19 mouse cellular contexts compared by ENCODE assay signal in genomic region chr6:4892417-4892816, GRCm38 (mm10). TPM values are rescaled to one million over a fixed set of nuclear protein-coding genes. Genes with fewer than 3 reads are reported as not detected.
A peak's percentile ranks its signal among the peaks of the same experiment; 100 is the strongest.
DNase-seq lines count a peak whose midpoint lies in the region; ATAC-seq and TF ChIP-seq lines count a peak whose summit lies in the region.
"Had no signal": no experiment of that assay in that cellular context is flagged by ENCODE, and none has a peak within 500 bp of the region (broad histone marks: within the 10 kb centered on the region; RNA-seq: fewer than 3 reads in every experiment).

No protein-coding gene starts in this region.

- H3K27me3 ChIP-seq in lung, embryonic 16.5 days (ENCODE audit: control insufficient read depth, insufficient read depth, low read depth, low read length) = no peaks in the 10 kb centered on the region
- no peaks in the 10 kb centered on the region for H3K27me3 ChIP-seq in lung, postnatal 0 days (replicated peaks; ENCODE audit: insufficient read depth, low read length)
- H3K27me3 ChIP-seq in embryonic facial prominence, embryonic 10.5 days (replicated peaks; ENCODE audit: low read depth, poor library complexity, severe bottlenecking) = no peaks in the 10 kb centered on the region
- no peaks in the 10 kb centered on the region for H3K27me3 ChIP-seq in intestine, embryonic 16.5 days (replicated peaks; ENCODE audit: control insufficient read depth, insufficient read depth, low read length)
- H3K27me3 ChIP-seq: CH12.LX; limb, embryonic 15.5 days had no signal

- TF ChIP-seq CTCF in lung, postnatal 0 days (IDR thresholded peaks at IDR 0.05) = no peak

- H3K4me2 ChIP-seq in lung, embryonic 16.5 days (ENCODE audit: low read depth, low read length) = no peak overlapping the region
- H3K4me2 ChIP-seq in lung, postnatal 0 days (replicated peaks; ENCODE audit: low read depth, low read length) = no peak overlapping the region
- H3K4me2 ChIP-seq in intestine, embryonic 16.5 days (ENCODE audit: low read depth, low read length) = no peak overlapping the region
- H3K4me2 ChIP-seq: limb, embryonic 15.5 days had no signal

- no peaks in the 10 kb centered on the region for H3K36me3 ChIP-seq in lung, embryonic 16.5 days (ENCODE audit: control insufficient read depth, insufficient read depth, low read length)
- no peaks in the 10 kb centered on the region for H3K36me3 ChIP-seq in lung, postnatal 0 days (ENCODE audit: insufficient read depth, low read length)
- H3K36me3 ChIP-seq in embryonic facial prominence, embryonic 10.5 days (replicated peaks) = no peaks in the 10 kb centered on the region
- H3K36me3 ChIP-seq in intestine, embryonic 16.5 days (ENCODE audit: control insufficient read depth, insufficient read depth, low read length) = no peaks in the 10 kb centered on the region
- H3K36me3 ChIP-seq: limb, embryonic 15.5 days had no signal

- H3K27ac ChIP-seq in lung, embryonic 16.5 days (ENCODE audit: low read length) = no peak overlapping the region
- no peak overlapping the region for H3K27ac ChIP-seq in lung, postnatal 0 days (ENCODE audit: low read length)
- peak overlapping the region; percentile 75 for H3K27ac ChIP-seq in embryonic facial prominence, embryonic 10.5 days (replicated peaks)
- H3K27ac ChIP-seq in intestine, embryonic 16.5 days (ENCODE audit: low read length) = no peak overlapping the region
- H3K27ac ChIP-seq: heart, adult 2 months; limb, embryonic 15.5 days had no signal

- DNase-seq in lung, postnatal 0 days (ENCODE audit: low spot score) = no peak
- peak; percentile 100 for DNase-seq in R1 (ENCODE audit: low read depth, low spot score)
- DNase-seq in embryonic facial prominence, embryonic 10.5 days (ENCODE audit: low spot score) = peak; percentile 77
- DNase-seq in yolk sac, embryonic 10.5 days (ENCODE audit: low spot score) = peak; percentile 58
- no peak for DNase-seq in liver
- DNase-seq: adrenal gland, postnatal 14 days; cerebellum, adult 11 months; cerebellum, postnatal 10 days; gastrocnemius, postnatal 25 days; heart, adult 2 months; kidney, adult 2 months; lung, postnatal 14 days; thymus, postnatal 25 days had no signal

- 0 out of 2 replicates have a peak, but pooled peaks cover 3% of the 10 kb centered on the region for H3K4me1 ChIP-seq in lung, embryonic 16.5 days (replicated peaks; ENCODE audit: control insufficient read depth, insufficient read depth, low read length)
- H3K4me1 ChIP-seq in lung, postnatal 0 days (ENCODE audit: insufficient read depth, low read depth, low read length) = no peaks in the 10 kb centered on the region
- peaks cover 14% of the 10 kb centered on the region for H3K4me1 ChIP-seq in embryonic facial prominence, embryonic 10.5 days
- H3K4me1 ChIP-seq in intestine, embryonic 16.5 days (ENCODE audit: control insufficient read depth, insufficient read depth, low read length) = no peaks in the 10 kb centered on the region
- H3K4me1 ChIP-seq: limb, embryonic 15.5 days had no signal

- no peak overlapping the region for H3K9ac ChIP-seq in lung, embryonic 16.5 days (ENCODE audit: low read length)
- H3K9ac ChIP-seq in lung, postnatal 0 days (replicated peaks; ENCODE audit: low read depth) = no peak overlapping the region
- H3K9ac ChIP-seq in intestine, embryonic 16.5 days (ENCODE audit: low read depth, low read length) = no peak overlapping the region
- H3K9ac ChIP-seq: limb, embryonic 15.5 days had no signal

- no peak overlapping the region for H3K4me3 ChIP-seq in lung, embryonic 16.5 days (ENCODE audit: low read length)
- H3K4me3 ChIP-seq in lung, postnatal 0 days (ENCODE audit: low read depth, low read length) = no peak overlapping the region
- no peak overlapping the region for H3K4me3 ChIP-seq in embryonic facial prominence, embryonic 10.5 days
- no peak overlapping the region for H3K4me3 ChIP-seq in intestine, embryonic 16.5 days (ENCODE audit: low read length)
- H3K4me3 ChIP-seq: heart, adult 2 months; limb, embryonic 15.5 days had no signal

- 47% methylated on average over 11 of the region's 11 CpGs for WGBS in lung, embryonic 16.5 days
- WGBS in lung, postnatal 0 days = 54% methylated on average over 11 of the region's 11 CpGs
- 25% methylated on average over 11 of the region's 11 CpGs for WGBS in embryonic facial prominence, embryonic 10.5 days
- 57% methylated on average over 11 of the region's 11 CpGs for WGBS in intestine, embryonic 16.5 days

- TF ChIP-seq EP300 in lung, postnatal 0 days (IDR thresholded peaks at IDR 0.05) = no peak

- no peaks in the 10 kb centered on the region for H3K9me3 ChIP-seq in lung, embryonic 16.5 days (ENCODE audit: control insufficient read depth, low read length)
- H3K9me3 ChIP-seq in lung, postnatal 0 days (ENCODE audit: low read length) = no peaks in the 10 kb centered on the region
- H3K9me3 ChIP-seq in embryonic facial prominence, embryonic 10.5 days = no peaks in the 10 kb centered on the region
- no peaks in the 10 kb centered on the region for H3K9me3 ChIP-seq in intestine, embryonic 16.5 days (ENCODE audit: control insufficient read depth, low read length)
- H3K9me3 ChIP-seq: limb, embryonic 15.5 days had no signal

- ATAC-seq in lung, embryonic 16.5 days (ENCODE audit: low read depth) = 0 out of 2 replicates have a peak, but pooled peaks have one; percentile 23
- ATAC-seq in lung, postnatal 0 days = no peak
- ATAC-seq in intestine, embryonic 16.5 days = no peak
- ATAC-seq: activated CD4-positive, CD25-positive, alpha-beta regulatory T cell, adult 4 months; forebrain, embryonic 14.5 days had no signal

RNA-seq across cellular contexts. Expression of gene Ppp1r9a, which starts 10.3 kb away (rescaled TPM):
- polyA plus RNA-seq in lung, embryonic 16.5 days (2015; fragmentation: Nextera tagmentation; extraction: Ambion mirVana) = 15.4 and 16.2 TPM in 2 replicates
- 11.2 and 16.2 TPM in 2 replicates for polyA plus RNA-seq in lung, postnatal 0 days (2015; fragmentation: Nextera tagmentation; extraction: Ambion mirVana)
- 15.3 and 17.8 TPM in 2 replicates for polyA plus RNA-seq in embryonic facial prominence, embryonic 10.5 days (2016; fragmentation: Nextera tagmentation; extraction: Ambion mirVana)
- polyA plus RNA-seq in intestine, embryonic 16.5 days (2015; fragmentation: Nextera tagmentation; extraction: Ambion mirVana) = 6.1 and 7.5 TPM in 2 replicates

Comparison
In these comparisons a context has a peak if more than half of its experiments do, and no peak if none do; other contexts are left out.
1. DNase-seq: peak in R1 (single experiment), embryonic facial prominence, embryonic 10.5 days (single experiment) and yolk sac, embryonic 10.5 days (single experiment); none in lung, postnatal 0 days (single experiment) and liver (single experiment).